7 mouse cellular contexts compared by ENCODE assay signal in genomic region chr7:30322865-30323264, GRCm38 (mm10). TPM values are rescaled to one million over a fixed set of nuclear protein-coding genes. Genes with fewer than 3 reads are reported as not detected.
A peak's percentile ranks its signal among the peaks of the same experiment; 100 is the strongest.
DNase-seq lines count a peak whose midpoint lies in the region; ATAC-seq and TF ChIP-seq lines count a peak whose summit lies in the region.

No protein-coding gene starts in this region.

- no peaks in the 10 kb centered on the region for H3K27me3 ChIP-seq in testis, adult 2 months (ENCODE audit: control insufficient read depth, insufficient read depth, low read length)
- H3K27me3 ChIP-seq in embryonic facial prominence, embryonic 13.5 days = no peaks in the 10 kb centered on the region
- peaks cover 4% of the 10 kb centered on the region for H3K27me3 ChIP-seq in limb, embryonic 13.5 days
- H3K27me3 ChIP-seq in stomach, embryonic 14.5 days (ENCODE audit: control insufficient read depth, insufficient read depth, low read length) = no peaks in the 10 kb centered on the region

- peak overlapping the region; percentile 80 for H3K4me3 ChIP-seq in testis, adult 2 months (ENCODE audit: control insufficient read depth, low read depth, low read length)
- H3K4me3 ChIP-seq in embryonic facial prominence, embryonic 13.5 days = peak overlapping the region; percentile 83
- peak overlapping the region; percentile 86 for H3K4me3 ChIP-seq in limb, embryonic 13.5 days
- H3K4me3 ChIP-seq in stomach, embryonic 14.5 days (ENCODE audit: low read depth, low read length) = peak overlapping the region; percentile 79

- no peak for TF ChIP-seq CTCF in testis, adult 2 months (IDR thresholded peaks at IDR 0.05; ENCODE audit: control insufficient read depth, insufficient read depth, insufficient replicate concordance, low read depth, low read length)

- peak overlapping the region; percentile 79 for H3K4me2 ChIP-seq in embryonic facial prominence, embryonic 13.5 days
- peak overlapping the region; percentile 88 for H3K4me2 ChIP-seq in limb, embryonic 13.5 days (replicated peaks)
- peak overlapping the region; percentile 66 for H3K4me2 ChIP-seq in stomach, embryonic 14.5 days (replicated peaks; ENCODE audit: low read depth, low read length)

- no peak for DNase-seq in testis, postnatal 10 days (ENCODE audit: low spot score)
- no peak for DNase-seq in cerebellum, adult 11 months
- no peak for DNase-seq in left cerebral cortex, postnatal 36 days (ENCODE audit: low spot score in 2 of 2)

- H3K9ac ChIP-seq in embryonic facial prominence, embryonic 13.5 days = peak overlapping the region; percentile 92
- H3K9ac ChIP-seq in limb, embryonic 13.5 days = peak overlapping the region; percentile 88
- H3K9ac ChIP-seq in stomach, embryonic 14.5 days (replicated peaks; ENCODE audit: low read depth, low read length) = peak overlapping the region; percentile 45

- no peaks in the 10 kb centered on the region for H3K9me3 ChIP-seq in embryonic facial prominence, embryonic 13.5 days
- H3K9me3 ChIP-seq in limb, embryonic 13.5 days = no peaks in the 10 kb centered on the region
- no peaks in the 10 kb centered on the region for H3K9me3 ChIP-seq in stomach, embryonic 14.5 days (ENCODE audit: control insufficient read depth, low read depth, low read length)

- ATAC-seq in embryonic facial prominence, embryonic 13.5 days (ENCODE audit: insufficient number of reproducible peaks, insufficient read depth, low FRiP score, low TSS enrichment, low read depth) = no peak
- no peak for ATAC-seq in limb, embryonic 13.5 days (ENCODE audit: low FRiP score, low read depth)
- no peak for ATAC-seq in stomach, embryonic 14.5 days (ENCODE audit: insufficient number of reproducible peaks, insufficient read depth, low FRiP score, low read depth)

- TF ChIP-seq POLR2A in testis, adult 2 months (IDR thresholded peaks at IDR 0.05; ENCODE audit: control insufficient read depth, low read depth, low read length) = no peak

- H3K27ac ChIP-seq in testis, adult 2 months (ENCODE audit: control insufficient read depth, insufficient read depth, low read depth, low read length) = peak overlapping the region; percentile 59; the same call in 1 of the 2 replicates
- H3K27ac ChIP-seq in embryonic facial prominence, embryonic 13.5 days = peak overlapping the region; percentile 91
- peak overlapping the region; percentile 90 for H3K27ac ChIP-seq in limb, embryonic 13.5 days
- H3K27ac ChIP-seq in stomach, embryonic 14.5 days (ENCODE audit: low read length) = peak overlapping the region; percentile 89

- intact Hi-C loops in left cerebral cortex, postnatal 36 days (cut with DNase I) = no loop called here

- H3K4me1 ChIP-seq in testis, adult 2 months (ENCODE audit: control insufficient read depth, insufficient read depth, low read length) = peaks cover 7% of the 10 kb centered on the region
- peaks cover 15% of the 10 kb centered on the region for H3K4me1 ChIP-seq in embryonic facial prominence, embryonic 13.5 days
- peaks cover 15% of the 10 kb centered on the region for H3K4me1 ChIP-seq in limb, embryonic 13.5 days
- peaks cover 10% of the 10 kb centered on the region; the same call in 1 of the 2 replicates for H3K4me1 ChIP-seq in stomach, embryonic 14.5 days (ENCODE audit: control insufficient read depth, insufficient read depth, low read length)

- no peaks in the 10 kb centered on the region for H3K36me3 ChIP-seq in testis, adult 2 months (ENCODE audit: control insufficient read depth, insufficient read depth, low read length)
- peaks cover 5% of the 10 kb centered on the region; the same call in 1 of the 2 replicates for H3K36me3 ChIP-seq in embryonic facial prominence, embryonic 13.5 days
- H3K36me3 ChIP-seq in limb, embryonic 13.5 days = peaks cover 17% of the 10 kb centered on the region
- H3K36me3 ChIP-seq in stomach, embryonic 14.5 days (ENCODE audit: control insufficient read depth, insufficient read depth, low read length) = no peaks in the 10 kb centered on the region; the same call in 1 of the 2 replicates

- 34% methylated on average over 6 of the region's 6 CpGs for WGBS in embryonic facial prominence, embryonic 13.5 days
- 39% methylated on average over 6 of the region's 6 CpGs for WGBS in limb, embryonic 13.5 days
- WGBS in stomach, embryonic 14.5 days = 34% methylated on average over 6 of the region's 6 CpGs

RNA-seq across cellular contexts. Expression of gene Sdhaf1, which starts 0.8 kb away (rescaled TPM):
- 6.1 and 6.5 TPM in 2 replicates for polyA plus RNA-seq in testis, adult 2 months (2012; rRNA removed)
- 19.2 and 22.5 TPM in 2 replicates for polyA plus RNA-seq in embryonic facial prominence, embryonic 13.5 days (2015; fragmentation: Nextera tagmentation; extraction: Ambion mirVana)
- polyA plus RNA-seq in limb, embryonic 13.5 days (2015; fragmentation: Nextera tagmentation; extraction: Ambion mirVana) = 20.0 and 22.4 TPM in 2 replicates
- 14.4 and 17.0 TPM in 2 replicates for polyA plus RNA-seq in stomach, embryonic 14.5 days (2014; fragmentation: Nextera tagmentation; extraction: Ambion mirVana)
- 1 to 10 TPM; 7.5 to 9.4 TPM for total RNA-seq in left cerebral cortex, postnatal 36 days (2021)

RNA-seq across cellular contexts. Expression of gene E130208F15Rik, which starts 1.3 kb away (rescaled TPM):
- polyA plus RNA-seq in testis, adult 2 months (2012; rRNA removed) = 0.18 and 0.28 TPM in 2 replicates
- polyA plus RNA-seq in embryonic facial prominence, embryonic 13.5 days (2015; fragmentation: Nextera tagmentation; extraction: Ambion mirVana) = 5.1 TPM in 1 of 2 replicates, not detected in the other
- 0.95 and 1.2 TPM in 2 replicates for polyA plus RNA-seq in limb, embryonic 13.5 days (2015; fragmentation: Nextera tagmentation; extraction: Ambion mirVana)
- polyA plus RNA-seq in stomach, embryonic 14.5 days (2014; fragmentation: Nextera tagmentation; extraction: Ambion mirVana) = not detected in 2 replicates
- total RNA-seq in left cerebral cortex, postnatal 36 days (2021) = under 1 TPM; 0.52 to 0.54 TPM

RNA-seq across cellular contexts. Expression of gene Syne4, which starts 8.3 kb away (rescaled TPM):
- polyA plus RNA-seq in testis, adult 2 months (2012; rRNA removed) = 7.4 and 9.6 TPM in 2 replicates
- 54.6 and 59.4 TPM in 2 replicates for polyA plus RNA-seq in embryonic facial prominence, embryonic 13.5 days (2015; fragmentation: Nextera tagmentation; extraction: Ambion mirVana)
- polyA plus RNA-seq in limb, embryonic 13.5 days (2015; fragmentation: Nextera tagmentation; extraction: Ambion mirVana) = 89.9 and 90.4 TPM in 2 replicates
- 49.0 and 53.2 TPM in 2 replicates for polyA plus RNA-seq in stomach, embryonic 14.5 days (2014; fragmentation: Nextera tagmentation; extraction: Ambion mirVana)
- total RNA-seq in left cerebral cortex, postnatal 36 days (2021) = 1 to 10 TPM; 6.4 to 9.1 TPM

RNA-seq across cellular contexts. Expression of gene Alkbh6, which starts 14.3 kb away (rescaled TPM):
- polyA plus RNA-seq in testis, adult 2 months (2012; rRNA removed) = 36.5 and 38.0 TPM in 2 replicates
- polyA plus RNA-seq in embryonic facial prominence, embryonic 13.5 days (2015; fragmentation: Nextera tagmentation; extraction: Ambion mirVana) = 91.8 and 104 TPM in 2 replicates
- 94.2 and 99.2 TPM in 2 replicates for polyA plus RNA-seq in limb, embryonic 13.5 days (2015; fragmentation: Nextera tagmentation; extraction: Ambion mirVana)
- 70.1 and 76.2 TPM in 2 replicates for polyA plus RNA-seq in stomach, embryonic 14.5 days (2014; fragmentation: Nextera tagmentation; extraction: Ambion mirVana)
- total RNA-seq in left cerebral cortex, postnatal 36 days (2021) = 10 to 100 TPM; 58.7 to 65.2 TPM

RNA-seq across cellular contexts. Expression of gene Clip3, which starts 31.3 kb away (rescaled TPM):
- 4.8 and 6.6 TPM in 2 replicates for polyA plus RNA-seq in testis, adult 2 months (2012; rRNA removed)
- 60.7 and 61.0 TPM in 2 replicates for polyA plus RNA-seq in embryonic facial prominence, embryonic 13.5 days (2015; fragmentation: Nextera tagmentation; extraction: Ambion mirVana)
- polyA plus RNA-seq in limb, embryonic 13.5 days (2015; fragmentation: Nextera tagmentation; extraction: Ambion mirVana) = 51.2 and 51.5 TPM in 2 replicates
- 52.8 and 53.9 TPM in 2 replicates for polyA plus RNA-seq in stomach, embryonic 14.5 days (2014; fragmentation: Nextera tagmentation; extraction: Ambion mirVana)
- 100 to 1,000 TPM; 491 to 494 TPM for total RNA-seq in left cerebral cortex, postnatal 36 days (2021)
